ENCODE assay signal across 17 mouse cellular contexts in genomic region chr8:120937474-120937873, GRCm38 (mm10).
A peak's percentile ranks its signal among the peaks of the same experiment; 100 is the strongest.
DNase-seq lines count a peak whose midpoint lies in the region; ATAC-seq and TF ChIP-seq lines count a peak whose summit lies in the region.
"Had no signal": no experiment of that assay in that cellular context is flagged by ENCODE, and none has a peak within 500 bp of the region (broad histone marks: within the 10 kb centered on the region; RNA-seq: fewer than 3 reads in every experiment).

No protein-coding gene starts in this region.

- H3K4me3 ChIP-seq in kidney, embryonic 14.5 days (ENCODE audit: low read length), result no peak overlapping the region
- no peak overlapping the region for H3K4me3 ChIP-seq in lung, embryonic 16.5 days (ENCODE audit: low read length)
- H3K4me3 ChIP-seq in intestine, embryonic 15.5 days (replicated peaks), result no peak overlapping the region
- H3K4me3 ChIP-seq in stomach, embryonic 16.5 days (replicated peaks; ENCODE audit: low read length), result no peak overlapping the region
- no peak overlapping the region for H3K4me3 ChIP-seq in thymus, adult 2 months (ENCODE audit: control insufficient read depth, insufficient read depth, low read length)
- H3K4me3 ChIP-seq: embryonic facial prominence, embryonic 15.5 days; forebrain, embryonic 13.5 days; gastrocnemius, adult 2 months; heart, adult 2 months; liver, embryonic 15.5 days; midbrain, embryonic 13.5 days; neural tube, embryonic 12.5 days had no signal

- H3K36me3 ChIP-seq in kidney, embryonic 14.5 days (ENCODE audit: control insufficient read depth, insufficient read depth, low read length), result no peaks in the 10 kb centered on the region
- H3K36me3 ChIP-seq in lung, embryonic 16.5 days (ENCODE audit: control insufficient read depth, insufficient read depth, low read length), result no peaks in the 10 kb centered on the region
- no peaks in the 10 kb centered on the region for H3K36me3 ChIP-seq in intestine, embryonic 15.5 days
- H3K36me3 ChIP-seq in stomach, embryonic 16.5 days (ENCODE audit: control insufficient read depth, insufficient read depth, low read length), result no peaks in the 10 kb centered on the region
- no peaks in the 10 kb centered on the region for H3K36me3 ChIP-seq in thymus, adult 2 months (ENCODE audit: control insufficient read depth, insufficient read depth, low read length)
- H3K36me3 ChIP-seq: embryonic facial prominence, embryonic 15.5 days; liver, embryonic 15.5 days; midbrain, embryonic 13.5 days; neural tube, embryonic 12.5 days had no signal

- H3K9ac ChIP-seq in kidney, embryonic 14.5 days (ENCODE audit: low read depth, low read length), result no peak overlapping the region
- H3K9ac ChIP-seq in lung, embryonic 16.5 days (ENCODE audit: low read length), result no peak overlapping the region
- H3K9ac ChIP-seq in intestine, embryonic 15.5 days, result no peak overlapping the region
- no peak overlapping the region for H3K9ac ChIP-seq in stomach, embryonic 16.5 days (ENCODE audit: low read length)
- H3K9ac ChIP-seq: embryonic facial prominence, embryonic 15.5 days; forebrain, embryonic 13.5 days; liver, embryonic 15.5 days; midbrain, embryonic 13.5 days; neural tube, embryonic 12.5 days had no signal

- H3K9me3 ChIP-seq in kidney, embryonic 14.5 days (ENCODE audit: control insufficient read depth, low read length), result no peaks in the 10 kb centered on the region
- no peaks in the 10 kb centered on the region for H3K9me3 ChIP-seq in lung, embryonic 16.5 days (ENCODE audit: control insufficient read depth, low read length)
- H3K9me3 ChIP-seq in intestine, embryonic 15.5 days, result no peaks in the 10 kb centered on the region
- H3K9me3 ChIP-seq in stomach, embryonic 16.5 days (replicated peaks; ENCODE audit: control insufficient read depth, low read length), result no peaks in the 10 kb centered on the region
- H3K9me3 ChIP-seq: embryonic facial prominence, embryonic 15.5 days; forebrain, embryonic 13.5 days; liver, embryonic 15.5 days; midbrain, embryonic 13.5 days; neural tube, embryonic 12.5 days had no signal

- no peak for DNase-seq in kidney, adult 18-20 months
- DNase-seq in lung, postnatal 25 days (ENCODE audit: low spot score), result no peak
- no peak for DNase-seq in thymus, adult 2 months
- DNase-seq in frontal cortex, postnatal 10 days (ENCODE audit: low spot score in 2 of 2), result no peak
- DNase-seq: adrenal gland, postnatal 14 days; cerebellum, postnatal 14 days; gastrocnemius, adult 2 months; heart, adult 2 months had no signal

- peaks cover 14% of the 10 kb centered on the region for H3K4me1 ChIP-seq in kidney, embryonic 14.5 days (ENCODE audit: control insufficient read depth, insufficient read depth, low read length)
- peaks cover 6% of the 10 kb centered on the region; the same call in 1 of the 2 replicates for H3K4me1 ChIP-seq in lung, embryonic 16.5 days (replicated peaks; ENCODE audit: control insufficient read depth, insufficient read depth, low read length)
- peaks cover 19% of the 10 kb centered on the region for H3K4me1 ChIP-seq in intestine, embryonic 15.5 days (replicated peaks)
- H3K4me1 ChIP-seq in stomach, embryonic 16.5 days (ENCODE audit: control insufficient read depth, insufficient read depth, low read length), result peaks cover 17% of the 10 kb centered on the region
- peaks cover 5% of the 10 kb centered on the region for H3K4me1 ChIP-seq in thymus, adult 2 months (replicated peaks; ENCODE audit: control insufficient read depth, insufficient read depth, low read length)
- H3K4me1 ChIP-seq: embryonic facial prominence, embryonic 15.5 days; forebrain, embryonic 13.5 days had no signal

- peak; percentile 89 for ATAC-seq in kidney, embryonic 14.5 days (ENCODE audit: low FRiP score, low TSS enrichment)
- peak; percentile 87 for ATAC-seq in lung, embryonic 16.5 days (ENCODE audit: low read depth)
- ATAC-seq in intestine, embryonic 15.5 days, result peak; percentile 78
- ATAC-seq in stomach, embryonic 16.5 days (ENCODE audit: insufficient read depth, low FRiP score), result peak; percentile 76
- ATAC-seq: forebrain, embryonic 13.5 days; midbrain, embryonic 13.5 days had no signal

- H3K27me3 ChIP-seq in kidney, embryonic 14.5 days (ENCODE audit: control insufficient read depth, insufficient read depth, low read length), result peaks cover 55% of the 10 kb centered on the region
- H3K27me3 ChIP-seq in lung, embryonic 16.5 days (ENCODE audit: control insufficient read depth, insufficient read depth, low read depth, low read length), result no peaks in the 10 kb centered on the region; the same call in 1 of the 2 replicates
- H3K27me3 ChIP-seq in intestine, embryonic 15.5 days (replicated peaks), result no peaks in the 10 kb centered on the region
- H3K27me3 ChIP-seq in stomach, embryonic 16.5 days (ENCODE audit: control insufficient read depth, insufficient read depth, low read length), result no peaks in the 10 kb centered on the region
- H3K27me3 ChIP-seq in thymus, adult 2 months (ENCODE audit: control insufficient read depth, insufficient read depth, low read length), result no peaks in the 10 kb centered on the region; the same call in 1 of the 2 replicates
- H3K27me3 ChIP-seq: liver, embryonic 15.5 days had no signal

- TF ChIP-seq CTCF in thymus, adult 2 months (IDR thresholded peaks at IDR 0.05; ENCODE audit: borderline replicate concordance, control insufficient read depth, extremely low read depth, insufficient read depth, low read length, poor library complexity), result no peak

- no peak overlapping the region for H3K4me2 ChIP-seq in kidney, embryonic 14.5 days (replicated peaks; ENCODE audit: low read depth, low read length)
- no peak overlapping the region for H3K4me2 ChIP-seq in lung, embryonic 16.5 days (ENCODE audit: low read depth, low read length)
- H3K4me2 ChIP-seq in intestine, embryonic 15.5 days (replicated peaks), result no peak overlapping the region
- H3K4me2 ChIP-seq in stomach, embryonic 16.5 days (ENCODE audit: low read depth, low read length), result no peak overlapping the region
- H3K4me2 ChIP-seq: embryonic facial prominence, embryonic 15.5 days; forebrain, embryonic 13.5 days; liver, embryonic 15.5 days; midbrain, embryonic 13.5 days; neural tube, embryonic 12.5 days had no signal

- no peak overlapping the region for H3K27ac ChIP-seq in kidney, embryonic 14.5 days (ENCODE audit: low read depth, low read length)
- H3K27ac ChIP-seq in lung, embryonic 16.5 days (ENCODE audit: low read length), result no peak overlapping the region
- H3K27ac ChIP-seq in intestine, embryonic 15.5 days, result peak overlapping the region; percentile 6
- H3K27ac ChIP-seq in stomach, embryonic 16.5 days (ENCODE audit: low read length), result peak overlapping the region; percentile 56; the same call in 1 of the 2 replicates
- no peak overlapping the region for H3K27ac ChIP-seq in thymus, adult 2 months (ENCODE audit: control insufficient read depth, insufficient read depth, low read length)
- H3K27ac ChIP-seq: embryonic facial prominence, embryonic 15.5 days; forebrain, embryonic 13.5 days; gastrocnemius, adult 2 months; heart, adult 2 months; liver, embryonic 15.5 days; midbrain, embryonic 13.5 days; neural tube, embryonic 12.5 days had no signal

- TF ChIP-seq POLR2A in thymus, adult 2 months (IDR thresholded peaks at IDR 0.05; ENCODE audit: control insufficient read depth, extremely low read depth, insufficient read depth, low read length, poor library complexity), result no peak

- WGBS in kidney, embryonic 14.5 days, result 22% methylated on average over 7 of the region's 9 CpGs
- WGBS in lung, embryonic 16.5 days, result 20% methylated on average over 9 of the region's 9 CpGs
- 31% methylated on average over 8 of the region's 9 CpGs for WGBS in intestine, embryonic 15.5 days
- 25% methylated on average over 9 of the region's 9 CpGs for WGBS in stomach, embryonic 16.5 days
- 78% methylated on average over 5 of the region's 9 CpGs for WGBS in thymus, adult 2 months

Comparison
In these comparisons a context has a peak if more than half of its experiments do, and no peak if none do; other contexts are left out.
1. H3K27ac ChIP-seq: peak in intestine, embryonic 15.5 days (single experiment) and stomach, embryonic 16.5 days (single experiment); none in kidney, embryonic 14.5 days (single experiment), lung, embryonic 16.5 days (single experiment) and thymus, adult 2 months (single experiment).
2. Peak in every context shown above with its lines, with median percentiles within 50 percentile points of each other: ATAC-seq.